8 mouse cellular contexts compared by ENCODE assay signal in the genomic region with DNA sequence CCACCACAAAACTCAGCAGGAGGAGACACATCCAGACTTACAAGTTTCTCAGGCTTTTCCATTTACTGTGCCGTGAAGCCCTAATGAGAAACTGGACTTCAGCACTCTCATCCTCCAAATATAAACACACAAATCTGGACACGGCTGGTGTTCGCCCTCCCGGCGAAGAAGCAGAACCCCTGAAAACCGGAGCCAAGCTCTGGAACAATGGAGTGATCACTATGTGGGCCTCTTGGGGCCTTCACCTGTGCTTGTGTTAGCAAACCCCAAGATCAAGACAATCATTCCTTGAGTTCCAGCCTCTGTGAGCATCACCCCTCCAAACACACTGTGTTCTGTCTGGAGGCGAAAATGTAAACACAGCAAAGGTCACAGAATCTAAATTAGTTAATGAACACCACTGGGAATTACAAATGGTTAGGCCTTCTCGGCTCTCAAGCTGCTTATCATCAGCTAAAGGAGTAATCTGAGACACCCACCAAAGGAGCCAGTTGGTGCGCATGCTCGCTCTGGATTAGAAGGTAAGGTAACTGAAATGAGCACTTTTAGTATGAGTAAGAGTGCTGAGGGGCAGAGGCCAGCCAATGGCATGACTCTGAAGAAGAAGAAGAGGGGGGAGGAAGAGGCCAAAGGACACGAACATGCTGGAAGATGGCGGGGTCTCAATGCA. TPM values are rescaled to one million over a fixed set of nuclear protein-coding genes. Genes with fewer than 3 reads are reported as not detected.
A peak's percentile ranks its signal among the peaks of the same experiment; 100 is the strongest.
DNase-seq lines count a peak whose midpoint lies in the region; ATAC-seq and TF ChIP-seq lines count a peak whose summit lies in the region.

No protein-coding gene starts in this region.

- no peak overlapping the region for H3K9ac ChIP-seq in forebrain, embryonic 15.5 days (replicated peaks)
- H3K9ac ChIP-seq in forebrain, embryonic 11.5 days (ENCODE audit: low read length), result no peak overlapping the region
- H3K9ac ChIP-seq in forebrain, postnatal 0 days, result no peak overlapping the region
- no peak overlapping the region for H3K9ac ChIP-seq in liver, embryonic 16.5 days (ENCODE audit: low read depth, low read length)

- H3K9me3 ChIP-seq in forebrain, embryonic 15.5 days, result no peaks in the 10 kb centered on the region
- no peaks in the 10 kb centered on the region for H3K9me3 ChIP-seq in forebrain, embryonic 11.5 days (ENCODE audit: control insufficient read depth, low read length)
- H3K9me3 ChIP-seq in forebrain, postnatal 0 days (ENCODE audit: low read length), result no peaks in the 10 kb centered on the region
- no peaks in the 10 kb centered on the region for H3K9me3 ChIP-seq in liver, embryonic 16.5 days (replicated peaks; ENCODE audit: control insufficient read depth, low read length)

- peak overlapping the region; percentile 78 for H3K27ac ChIP-seq in forebrain, embryonic 15.5 days (replicated peaks)
- no peak overlapping the region for H3K27ac ChIP-seq in forebrain, embryonic 11.5 days (ENCODE audit: low read depth, low read length)
- H3K27ac ChIP-seq in left cerebral cortex, adult 2 months, result peak overlapping the region; percentile 77
- H3K27ac ChIP-seq in forebrain, postnatal 0 days (ENCODE audit: low read depth, low read length), result peak overlapping the region; percentile 69
- H3K27ac ChIP-seq in liver, embryonic 16.5 days (ENCODE audit: low read length), result peak overlapping the region; percentile 62

- TF ChIP-seq CTCF in left cerebral cortex, adult 2 months (IDR thresholded peaks at IDR 0.05), result no peak
- TF ChIP-seq CTCF in forebrain, postnatal 0 days (IDR thresholded peaks at IDR 0.05; ENCODE audit: low read depth), result no peak

- no peak for DNase-seq in forebrain, embryonic 11.5 days (ENCODE audit: low spot score)
- DNase-seq in left cerebral cortex, adult 2 months (ENCODE audit: extremely low spot score in 1 of 2, low spot score in 2 of 2), result no peak
- DNase-seq in left cerebral cortex, adult 9 months (ENCODE audit: low spot score in 2 of 2), result no peak
- DNase-seq in forebrain, postnatal 0 days, result no peak
- DNase-seq in cerebellum, postnatal 25 days, result no peak
- DNase-seq in spleen, postnatal 10 days (ENCODE audit: low spot score in 2 of 2), result no peak

- H3K4me1 ChIP-seq in forebrain, embryonic 15.5 days, result peaks cover 22% of the 10 kb centered on the region
- 0 out of 2 replicates have a peak, but pooled peaks cover 2% of the 10 kb centered on the region for H3K4me1 ChIP-seq in forebrain, embryonic 11.5 days (replicated peaks; ENCODE audit: control insufficient read depth, insufficient read depth, low read length)
- peaks cover 24% of the 10 kb centered on the region for H3K4me1 ChIP-seq in forebrain, postnatal 0 days (ENCODE audit: insufficient read depth)
- H3K4me1 ChIP-seq in liver, embryonic 16.5 days (ENCODE audit: control insufficient read depth, low read depth, low read length), result peaks cover 12% of the 10 kb centered on the region

- no peaks in the 10 kb centered on the region for H3K27me3 ChIP-seq in forebrain, embryonic 15.5 days
- no peaks in the 10 kb centered on the region for H3K27me3 ChIP-seq in forebrain, embryonic 11.5 days (ENCODE audit: control insufficient read depth, insufficient read depth, low read length)
- H3K27me3 ChIP-seq in forebrain, postnatal 0 days (ENCODE audit: insufficient read depth, low read length), result no peaks in the 10 kb centered on the region
- no peaks in the 10 kb centered on the region for H3K27me3 ChIP-seq in liver, embryonic 16.5 days (ENCODE audit: control insufficient read depth, insufficient read depth, low read depth, low read length)

- WGBS in forebrain, embryonic 15.5 days, result 82% methylated on average over 12 of the region's 12 CpGs
- WGBS in forebrain, embryonic 11.5 days, result 77% methylated on average over 12 of the region's 12 CpGs
- WGBS in forebrain, postnatal 0 days, result 74% methylated on average over 12 of the region's 12 CpGs
- 47% methylated on average over 12 of the region's 12 CpGs for WGBS in liver, embryonic 16.5 days (ENCODE audit: insufficient replicate concordance)

- peak; percentile 23; the same call in 1 of the 2 replicates for ATAC-seq in forebrain, embryonic 15.5 days (replicated peaks)
- ATAC-seq in forebrain, embryonic 11.5 days (replicated peaks; ENCODE audit: low FRiP score), result no peak
- no peak for ATAC-seq in forebrain, postnatal 0 days
- peak; percentile 55; the same call in 1 of the 2 replicates for ATAC-seq in liver, embryonic 16.5 days (ENCODE audit: low read depth)

- no peaks in the 10 kb centered on the region for H3K36me3 ChIP-seq in forebrain, embryonic 15.5 days
- H3K36me3 ChIP-seq in forebrain, embryonic 11.5 days (ENCODE audit: control insufficient read depth, insufficient read depth, low read length), result no peaks in the 10 kb centered on the region
- H3K36me3 ChIP-seq in forebrain, postnatal 0 days (ENCODE audit: insufficient read depth), result no peaks in the 10 kb centered on the region
- H3K36me3 ChIP-seq in liver, embryonic 16.5 days (ENCODE audit: control insufficient read depth, insufficient read depth), result no peaks in the 10 kb centered on the region

- intact Hi-C loops in left cerebral cortex, adult 2 months (cut with DNase I), result loop anchor here (1.0 to 2.0 kb wide), 2 partner anchors 19 to 25 kb away; a partner anchor contains a TSS

- H3K4me3 ChIP-seq in forebrain, embryonic 15.5 days, result no peak overlapping the region
- no peak overlapping the region for H3K4me3 ChIP-seq in forebrain, embryonic 11.5 days (ENCODE audit: low read depth, low read length)
- no peak overlapping the region for H3K4me3 ChIP-seq in left cerebral cortex, adult 2 months
- H3K4me3 ChIP-seq in forebrain, postnatal 0 days (ENCODE audit: low read depth, low read length), result no peak overlapping the region
- H3K4me3 ChIP-seq in liver, embryonic 16.5 days (ENCODE audit: low read depth, low read length), result no peak overlapping the region

- H3K4me2 ChIP-seq in forebrain, embryonic 15.5 days (replicated peaks), result no peak overlapping the region
- no peak overlapping the region for H3K4me2 ChIP-seq in forebrain, embryonic 11.5 days (ENCODE audit: low read depth, low read length, severe bottlenecking)
- H3K4me2 ChIP-seq in forebrain, postnatal 0 days (ENCODE audit: low read depth), result peak overlapping the region; percentile 26
- peak overlapping the region; percentile 26; the same call in 1 of the 2 replicates for H3K4me2 ChIP-seq in liver, embryonic 16.5 days (ENCODE audit: low read depth, low read length)

RNA-seq across cellular contexts. Expression of a gene that starts 24.9 kb away (rescaled TPM):
- 14.5 and 14.7 TPM in 2 replicates for polyA plus RNA-seq in forebrain, embryonic 15.5 days (2015; fragmentation: Nextera tagmentation; extraction: Ambion mirVana)
- polyA plus RNA-seq in forebrain, embryonic 11.5 days (2014; fragmentation: Nextera tagmentation; extraction: Ambion mirVana), result 31.4 and 31.5 TPM in 2 replicates
- 10 to 100 TPM; 22.0 to 26.4 TPM for total RNA-seq in left cerebral cortex, adult 2 months (2021)
- 25.2 and 42.4 TPM in 2 replicates for total RNA-seq in forebrain, postnatal 0 days (2014; rRNA removed)
- 9.7 and 9.8 TPM in 2 replicates for polyA plus RNA-seq in forebrain, postnatal 0 days (2015; fragmentation: Nextera tagmentation; extraction: Ambion mirVana)
- polyA plus RNA-seq in liver, embryonic 16.5 days (2015; fragmentation: Nextera tagmentation; extraction: Ambion mirVana), result 7.7 and 8.9 TPM in 2 replicates

Comparison
In these comparisons a context has a peak if more than half of its experiments do, and no peak if none do; other contexts are left out.
1. ATAC-seq: peak in forebrain, embryonic 15.5 days (single experiment) and liver, embryonic 16.5 days (single experiment); none in forebrain, embryonic 11.5 days (single experiment) and forebrain, postnatal 0 days (single experiment).
2. H3K4me2 ChIP-seq: peak in forebrain, postnatal 0 days (single experiment) and liver, embryonic 16.5 days (single experiment); none in forebrain, embryonic 15.5 days (single experiment) and forebrain, embryonic 11.5 days (single experiment).